Comparison of ENCODE assay signal across 19 mouse cellular contexts in the genomic region with DNA sequence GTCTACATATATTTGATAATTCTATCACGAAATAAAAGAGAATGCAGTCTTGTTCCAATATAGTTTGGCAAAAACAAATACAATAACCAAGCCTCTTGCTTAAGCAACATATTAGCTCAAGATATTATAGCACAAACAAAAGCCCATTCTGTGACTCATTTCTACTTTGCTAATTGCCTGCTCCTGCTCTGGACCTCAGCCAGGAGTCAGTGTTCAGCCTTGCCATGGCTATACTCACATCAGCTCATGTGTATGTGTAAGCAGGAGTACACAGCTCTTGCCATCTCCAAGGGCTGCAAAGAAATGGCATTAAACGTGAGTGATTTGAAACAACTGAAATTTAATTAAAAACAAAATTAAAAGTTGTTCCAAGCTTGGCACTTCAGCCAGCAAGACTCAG.
DNase-seq lines count a peak whose midpoint lies in the region; ATAC-seq lines count a peak whose summit lies in the region.
"Had no signal": no experiment of that assay in that cellular context is flagged by ENCODE, and none has a peak within 500 bp of the region (broad histone marks: within the 10 kb centered on the region; RNA-seq: fewer than 3 reads in every experiment).

No protein-coding gene starts in this region.

- no peaks in the 10 kb centered on the region for H3K36me3 ChIP-seq in hindbrain, embryonic 14.5 days (replicated peaks; ENCODE audit: control insufficient read depth, insufficient read depth)
- H3K36me3 ChIP-seq in hindbrain, embryonic 10.5 days = no peaks in the 10 kb centered on the region
- H3K36me3 ChIP-seq: embryonic facial prominence, embryonic 10.5 days; G1E; lung, embryonic 15.5 days had no signal

- no peak overlapping the region for H3K9ac ChIP-seq in hindbrain, embryonic 14.5 days
- H3K9ac ChIP-seq: lung, embryonic 15.5 days had no signal

- WGBS in hindbrain, embryonic 14.5 days = 67% methylated on average over 2 of the region's 2 CpGs
- WGBS in hindbrain, embryonic 10.5 days = 83% methylated on average over 2 of the region's 2 CpGs

- H3K4me2 ChIP-seq in hindbrain, embryonic 14.5 days (replicated peaks) = no peak overlapping the region
- H3K4me2 ChIP-seq: heart, embryonic 11.5 days; liver, embryonic 11.5 days; lung, embryonic 15.5 days had no signal

- H3K27me3 ChIP-seq in hindbrain, embryonic 14.5 days (ENCODE audit: control insufficient read depth, insufficient read depth, low read length) = no peaks in the 10 kb centered on the region
- H3K27me3 ChIP-seq in hindbrain, embryonic 10.5 days (ENCODE audit: insufficient read depth, poor library complexity, severe bottlenecking) = no peaks in the 10 kb centered on the region
- H3K27me3 ChIP-seq: lung, embryonic 15.5 days had no signal

- peak; percentile 74 for ATAC-seq in hindbrain, embryonic 14.5 days (ENCODE audit: low FRiP score)

- H3K27ac ChIP-seq in hindbrain, embryonic 14.5 days = no peak overlapping the region
- no peak overlapping the region for H3K27ac ChIP-seq in hindbrain, embryonic 10.5 days
- H3K27ac ChIP-seq: embryonic facial prominence, embryonic 10.5 days; lung, embryonic 15.5 days had no signal

- peak; percentile 46 for DNase-seq in hindbrain, embryonic 14.5 days (ENCODE audit: low spot score)
- no peak for DNase-seq in hindbrain, embryonic 10.5 days (ENCODE audit: low spot score)
- peak; percentile 1 to 8 for DNase-seq in urinary bladder, postnatal 36 days (ENCODE audit: low spot score in 2 of 2)
- DNase-seq in urinary bladder, postnatal 14 days (ENCODE audit: low spot score) = no peak
- DNase-seq in cerebellum, postnatal 14 days = peak; percentile 40 to 44
- DNase-seq in layer of hippocampus, adult 9-10 months (ENCODE audit: low spot score) = no peak
- DNase-seq in c-Kit-positive CD71-positive TER-119-positive erythroid progenitor cells, embryonic 14.5 days (ENCODE audit: low spot score) = no peak
- DNase-seq: adrenal gland, postnatal 10 days; gastrocnemius, postnatal 25 days; heart, postnatal 36 days; kidney, adult 18-20 months; kidney, postnatal 14 days; spleen, adult 18-20 months had no signal

- H3K4me3 ChIP-seq in hindbrain, embryonic 14.5 days (replicated peaks; ENCODE audit: low read length) = no peak overlapping the region
- no peak overlapping the region for H3K4me3 ChIP-seq in hindbrain, embryonic 10.5 days
- H3K4me3 ChIP-seq: embryonic facial prominence, embryonic 10.5 days; erythroblast, embryonic 14.5 days; lung, embryonic 15.5 days had no signal

- H3K9me3 ChIP-seq in hindbrain, embryonic 14.5 days (ENCODE audit: control insufficient read depth, low read length) = no peaks in the 10 kb centered on the region
- no peaks in the 10 kb centered on the region for H3K9me3 ChIP-seq in hindbrain, embryonic 10.5 days
- H3K9me3 ChIP-seq: embryonic facial prominence, embryonic 10.5 days; G1E; lung, embryonic 15.5 days had no signal

- H3K4me1 ChIP-seq in hindbrain, embryonic 14.5 days (replicated peaks; ENCODE audit: control insufficient read depth, insufficient read depth, low read length) = 0 out of 2 replicates have a peak, but pooled peaks cover 4% of the 10 kb centered on the region
- 0 out of 2 replicates have a peak, but pooled peaks cover 2% of the 10 kb centered on the region for H3K4me1 ChIP-seq in hindbrain, embryonic 10.5 days (replicated peaks)
- H3K4me1 ChIP-seq: embryonic facial prominence, embryonic 10.5 days; lung, embryonic 15.5 days had no signal

Comparison
In these comparisons a context has a peak if more than half of its experiments do, and no peak if none do; other contexts are left out.
1. DNase-seq: peak in hindbrain, embryonic 14.5 days (single experiment), urinary bladder, postnatal 36 days (2 of 2) and cerebellum, postnatal 14 days (2 of 2); none in hindbrain, embryonic 10.5 days (single experiment), urinary bladder, postnatal 14 days (single experiment), layer of hippocampus, adult 9-10 months (single experiment) and c-Kit-positive CD71-positive TER-119-positive erythroid progenitor cells, embryonic 14.5 days (single experiment).